Comparison of ENCODE assay signal across 8 mouse cellular contexts in the genomic region with DNA sequence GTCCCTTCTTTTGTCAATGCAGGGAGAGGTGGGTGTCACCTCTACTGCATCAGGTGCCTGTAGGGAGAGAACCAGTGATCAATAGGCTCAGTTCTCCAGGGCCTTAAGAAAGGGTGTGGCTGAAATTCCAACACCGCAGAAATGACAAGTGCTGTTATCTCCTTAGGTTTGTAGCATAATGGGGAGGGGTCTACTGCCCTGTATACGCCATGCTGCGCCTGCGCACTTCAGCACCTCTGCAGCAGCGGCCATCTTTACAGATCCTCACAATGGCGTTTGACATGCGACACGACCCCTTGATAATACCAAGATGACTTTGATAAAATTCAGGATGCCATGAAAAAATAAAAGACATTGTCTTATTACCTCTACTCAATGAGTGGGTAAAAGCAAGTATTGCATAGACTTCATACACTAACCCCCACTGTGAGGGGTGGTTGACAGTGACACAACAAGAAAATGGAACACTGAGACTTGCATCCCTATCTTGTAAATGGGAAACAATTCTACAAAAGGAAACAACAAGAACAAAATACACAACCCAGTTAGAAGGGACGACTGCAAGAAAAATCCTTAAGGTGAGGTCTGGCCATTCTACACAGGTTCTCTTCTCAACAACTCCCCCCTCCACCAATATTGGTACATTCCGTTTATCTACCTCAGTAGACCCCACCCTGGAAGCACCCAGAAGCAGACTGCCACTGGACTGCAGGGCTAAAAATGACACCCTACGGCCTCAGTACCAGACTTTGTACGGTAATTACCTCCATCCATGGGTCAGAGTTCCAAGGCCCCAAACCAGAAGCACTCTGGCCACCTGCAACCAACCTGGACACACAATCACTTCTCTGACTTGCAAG. TPM values are rescaled to one million over a fixed set of nuclear protein-coding genes. Genes with fewer than 3 reads are reported as not detected.
DNase-seq lines count a peak whose midpoint lies in the region; ATAC-seq and TF ChIP-seq lines count a peak whose summit lies in the region.
"Had no signal": no experiment of that assay in that cellular context is flagged by ENCODE, and none has a peak within 500 bp of the region (broad histone marks: within the 10 kb centered on the region; RNA-seq: fewer than 3 reads in every experiment).

No protein-coding gene starts in this region.

- DNase-seq in brain, adult 2 months (ENCODE audit: low read depth, low spot score): peak; percentile 74
- peak; percentile 48 to 59 for DNase-seq in cerebellum, adult 2 months
- DNase-seq in frontal cortex, postnatal 10 days (ENCODE audit: low spot score in 2 of 2): peak; percentile 27 to 38
- DNase-seq in kidney, postnatal 4 days: peak; percentile 1 to 3
- no peak for DNase-seq in thymus, postnatal 10 days (ENCODE audit: low spot score in 2 of 2)

- H3K36me3 ChIP-seq in liver, embryonic 15.5 days (replicated peaks): no peaks in the 10 kb centered on the region
- H3K36me3 ChIP-seq in small intestine, adult 2 months (ENCODE audit: control insufficient read depth, insufficient read depth, low read length): no peaks in the 10 kb centered on the region

- TF ChIP-seq POLR2A in cerebellum, adult 2 months (IDR thresholded peaks at IDR 0.05; ENCODE audit: borderline replicate concordance, insufficient read depth, low read length): no peak
- TF ChIP-seq POLR2A in small intestine, adult 2 months (IDR thresholded peaks at IDR 0.05; ENCODE audit: low read depth, low read length): no peak

- H3K9ac ChIP-seq in liver, embryonic 15.5 days: no peak overlapping the region

- no peak for TF ChIP-seq CTCF in cerebellum, adult 2 months (IDR thresholded peaks at IDR 0.05; ENCODE audit: borderline replicate concordance, insufficient read depth, low read depth, low read length)
- no peak for TF ChIP-seq CTCF in small intestine, adult 2 months (IDR thresholded peaks at IDR 0.05; ENCODE audit: extremely low read depth, insufficient read length, insufficient replicate concordance, low read depth, low read length)

- no peaks in the 10 kb centered on the region for H3K9me3 ChIP-seq in liver, embryonic 15.5 days (replicated peaks)

- peak overlapping the region; percentile 66 for H3K4me3 ChIP-seq in cerebellum, adult 2 months (replicated peaks; ENCODE audit: insufficient read depth, low read depth, low read length)
- H3K4me3 ChIP-seq in liver, embryonic 15.5 days (replicated peaks): peak overlapping the region; percentile 55
- H3K4me3 ChIP-seq in small intestine, adult 2 months (ENCODE audit: low read depth, low read length): peak overlapping the region; percentile 93

- H3K27ac ChIP-seq in cerebellum, adult 2 months (ENCODE audit: insufficient read depth, low read length): 0 out of 2 replicates have a peak overlapping the region, but pooled peaks have one; percentile 70
- H3K27ac ChIP-seq in liver, embryonic 15.5 days (replicated peaks): no peak overlapping the region
- peak overlapping the region; percentile 49; the same call in 1 of the 2 replicates for H3K27ac ChIP-seq in small intestine, adult 2 months (ENCODE audit: insufficient read depth, low read depth, low read length)

- no peaks in the 10 kb centered on the region for H3K27me3 ChIP-seq in cerebellum, adult 2 months (ENCODE audit: control insufficient read depth, insufficient read depth, low read length)
- H3K27me3 ChIP-seq in liver, embryonic 15.5 days: no peaks in the 10 kb centered on the region
- no peaks in the 10 kb centered on the region for H3K27me3 ChIP-seq in small intestine, adult 2 months (ENCODE audit: control insufficient read depth, insufficient read depth, low read length)

- peak; percentile 28; the same call in 1 of the 2 replicates for ATAC-seq in liver, embryonic 15.5 days (ENCODE audit: insufficient read depth)

- 42% methylated on average over 12 of the region's 12 CpGs for WGBS in cerebellum, adult 2 months
- 57% methylated on average over 12 of the region's 12 CpGs for WGBS in liver, embryonic 15.5 days (ENCODE audit: insufficient replicate concordance)
- 56% methylated on average over 12 of the region's 12 CpGs for WGBS in small intestine, adult 2 months

- peak overlapping the region; percentile 64 for H3K4me2 ChIP-seq in liver, embryonic 15.5 days

- H3K4me1 ChIP-seq in cerebellum, adult 2 months (ENCODE audit: control insufficient read depth, insufficient read depth, low read length): no peaks in the 10 kb centered on the region
- H3K4me1 ChIP-seq in liver, embryonic 15.5 days (replicated peaks): no peaks in the 10 kb centered on the region
- H3K4me1 ChIP-seq in small intestine, adult 2 months (ENCODE audit: control insufficient read depth, insufficient read depth, insufficient read length, low read length): no peaks in the 10 kb centered on the region

RNA-seq across cellular contexts. Expression of gene Snurf, which starts 1.6 kb away (rescaled TPM):
- polyA plus RNA-seq in cerebellum, adult 2 months (2012; rRNA removed): 4.8 TPM in 1 of 2 replicates, not detected in the other
- 2.4 and 4.2 TPM in 2 replicates for polyA plus RNA-seq in liver, embryonic 15.5 days (2015; fragmentation: Nextera tagmentation; extraction: Ambion mirVana)
- not detected in 2 replicates for polyA plus RNA-seq in small intestine, adult 2 months (2012; rRNA removed)
- polyA plus RNA-seq: gonadal fat pad, adult 2 months had no signal

RNA-seq across cellular contexts. Expression of gene Gm38393, which starts 1.6 kb away (rescaled TPM):
- polyA plus RNA-seq in cerebellum, adult 2 months (2012; rRNA removed): 15.4 and 16.5 TPM in 2 replicates
- 0.08 and 0.15 TPM in 2 replicates for polyA plus RNA-seq in liver, embryonic 15.5 days (2015; fragmentation: Nextera tagmentation; extraction: Ambion mirVana)
- polyA plus RNA-seq in small intestine, adult 2 months (2012; rRNA removed): 0.05 and 0.23 TPM in 2 replicates

Comparison
In these comparisons a context has a peak if more than half of its experiments do, and no peak if none do; other contexts are left out.
1. DNase-seq: peak in brain, adult 2 months (single experiment), cerebellum, adult 2 months (2 of 2), frontal cortex, postnatal 10 days (2 of 2) and kidney, postnatal 4 days (2 of 2); none in thymus, postnatal 10 days (0 of 2).
2. RNA of gene Gm38393, which starts 1.6 kb away (polyA plus RNA-seq): 15.4 to 16.5 TPM in cerebellum, adult 2 months; 0.05 to 0.23 TPM in small intestine, adult 2 months and 0.08 to 0.15 TPM in liver, embryonic 15.5 days; every median in the first group is over 10 times any median in the second.
3. Peak in every context shown above with its lines, with median percentiles within 50 percentile points of each other: H3K4me3 ChIP-seq.